Mouse (Mus musculus) urinary bladder, postnatal 14 days (tissue): Measurements from ENCODE around the gene Srf.

Experiments
- DNase-seq: peaks from one replicate; pipeline ENCODE4 v3.0.0; 2021; ENCODE audit warnings: low spot score

The Srf gene

DNA sequence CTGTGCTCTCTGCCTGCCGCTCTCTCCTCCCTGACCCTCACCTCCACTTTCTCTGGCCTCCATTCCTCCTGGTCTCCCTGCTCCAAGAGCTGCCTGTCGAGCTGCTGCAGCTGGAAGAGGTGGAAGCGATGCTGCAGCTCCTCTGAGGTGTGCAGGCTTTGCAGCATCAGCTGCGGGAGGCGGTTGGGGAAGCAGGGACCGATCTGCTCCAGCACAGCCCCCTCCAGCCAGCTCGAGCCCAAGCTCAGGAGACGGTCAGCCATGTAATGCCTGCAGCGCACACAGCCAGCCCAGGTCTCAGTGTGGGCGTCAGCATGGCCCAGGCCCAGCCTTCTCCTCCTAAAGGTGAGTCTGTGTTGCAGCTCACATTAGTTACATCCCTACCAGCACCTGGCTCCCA, 36.0 kb downstream of the Srf start:
- no peak for DNase-seq

DNA sequence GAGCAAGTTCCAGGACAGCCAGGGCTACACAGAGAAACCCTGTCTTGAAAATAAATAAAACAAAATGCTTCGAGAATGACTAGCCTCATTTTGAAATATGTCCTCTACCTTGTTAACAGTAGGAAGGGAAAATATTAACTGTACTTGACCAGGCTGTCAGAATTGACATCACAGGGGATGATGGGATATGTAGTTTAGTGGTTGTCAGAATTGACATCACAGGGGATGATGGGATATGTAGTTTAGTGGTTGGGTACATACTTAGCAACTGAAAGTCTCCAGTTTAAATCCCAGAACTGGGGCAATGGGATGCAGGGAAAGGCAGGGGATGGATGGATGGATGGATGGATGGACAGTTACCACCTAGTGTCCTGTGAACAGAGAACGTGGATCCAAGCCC, 42.6 kb downstream of the Srf start:
- DNase-seq = no peak

DNA sequence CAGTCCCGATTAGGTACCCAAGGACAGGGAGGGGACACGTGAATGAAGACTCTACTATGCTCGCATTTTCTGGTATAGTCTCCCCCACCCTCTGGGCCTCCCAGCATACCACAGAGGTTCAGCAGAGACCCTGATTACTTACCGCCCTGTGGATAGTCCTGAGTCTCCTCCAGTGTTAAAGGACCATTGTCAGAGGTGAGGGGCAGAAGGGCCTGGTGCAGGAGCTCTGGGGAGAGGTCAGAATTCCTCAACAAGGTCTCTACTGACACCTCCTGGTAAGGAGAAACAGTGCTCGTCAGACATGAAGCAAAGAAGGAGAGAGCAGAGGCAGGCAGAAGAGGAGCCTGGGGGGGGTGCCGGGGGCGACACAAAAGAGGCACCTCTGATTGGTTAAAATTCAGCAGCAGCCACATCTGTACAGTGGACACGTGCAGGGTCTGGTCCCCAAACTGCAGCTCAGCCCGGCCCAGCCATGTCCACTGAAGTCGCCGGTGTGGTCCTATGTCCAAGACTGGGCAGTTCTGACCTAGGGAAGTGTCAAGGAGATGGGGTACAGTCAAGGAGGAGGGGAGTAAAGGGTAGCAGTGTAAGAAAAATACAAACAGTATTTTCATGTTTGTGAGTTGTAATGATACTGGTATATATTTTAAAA, 44.8 kb downstream of the Srf start:
- no peak for DNase-seq

GRCm38 (mm10) chr17:46505617-46506016, 50.4 kb downstream of the Srf start:
- no peak for DNase-seq

GRCm38 (mm10) chr17:46503847-46504638, 51.9 kb downstream of the Srf start:
- DNase-seq = no peak

GRCm38 (mm10) chr17:46502775-46503174, 53.2 kb downstream of the Srf start:
- no peak for DNase-seq
